Mouse (Mus musculus) layer of hippocampus, postnatal 14 days (tissue): ENCODE measurements around the gene Wbp1l. TPM values are rescaled to one million over a fixed set of nuclear protein-coding genes. Genes with fewer than 3 reads are reported as not detected.

Source experiments
- DNase-seq, 2 experiments: peaks; one replicate each; pipeline ENCODE4 v3.0.0; 2021 to 2022; ENCODE audit warnings: low spot score in 2 of 2, mixed read lengths in 1 of 2
- total RNA-seq, 2 experiments: library from RNA; stranded (reverse); gene quantifications; 2 replicates each; pipeline ENCODE4 v1.2.3; 2021

Gene Wbp1l
- total RNA-seq, 2 experiments from 2014 or later = 39.8 to 41.8 TPM

GRCm38 (mm10) chr19:46697840-46698517 lies 99.1 kb downstream of the Wbp1l start:
- no peak for DNase-seq

- DNase-seq = no peak
These were observed 100.2 kb downstream of the Wbp1l start for GRCm38 (mm10) chr19:46699011-46699481.

- DNase-seq = no peak
These were observed 102.3 kb downstream of the Wbp1l start for GRCm38 (mm10) chr19:46701156-46701555.

- no peak for DNase-seq
These were observed 107.1 kb downstream of the Wbp1l start for GRCm38 (mm10) chr19:46705779-46706495.

- no peak for DNase-seq
These were observed 107.8 kb downstream of the Wbp1l start for GRCm38 (mm10) chr19:46706540-46707295.

Other genes with a start within 250 kb of the Wbp1l start
- 1 to 10 TPM in 1 of 2 experiments, under 1 TPM in 1; 0.94 to 1.2 TPM for gene 2310034G01Rik, start 248.8 kb upstream of the Wbp1l start, total RNA-seq
- gene Actr1a, start 203.3 kb upstream of the Wbp1l start, total RNA-seq = 100 to 1,000 TPM; 207 to 220 TPM
- 10 to 100 TPM; 21.1 to 23.8 TPM for gene Sufu, start 202.2 kb upstream of the Wbp1l start, total RNA-seq
- 100 to 1,000 TPM in 1 of 2 experiments, 10 to 100 TPM in 1; 98.9 to 110 TPM for gene Trim8, start 97.4 kb upstream of the Wbp1l start, total RNA-seq
- gene Arl3, start 25.9 kb upstream of the Wbp1l start, total RNA-seq = 100 to 1,000 TPM; 111 to 121 TPM
- gene Sfxn2, start 25.7 kb upstream of the Wbp1l start, total RNA-seq = 1 to 10 TPM; 8.2 to 8.3 TPM
- not detected for gene Cyp17a1, start 74.1 kb downstream of the Wbp1l start, total RNA-seq
- gene Borcs7, start 90.8 kb downstream of the Wbp1l start, total RNA-seq = 10 to 100 TPM; 18.7 to 21.2 TPM
- 10 to 100 TPM; 16.4 to 16.7 TPM for gene As3mt, start 108.4 kb downstream of the Wbp1l start, total RNA-seq
- gene Cnnm2, start 162.5 kb downstream of the Wbp1l start, total RNA-seq = 10 to 100 TPM; 32.1 to 36.0 TPM